In the genomic region with DNA sequence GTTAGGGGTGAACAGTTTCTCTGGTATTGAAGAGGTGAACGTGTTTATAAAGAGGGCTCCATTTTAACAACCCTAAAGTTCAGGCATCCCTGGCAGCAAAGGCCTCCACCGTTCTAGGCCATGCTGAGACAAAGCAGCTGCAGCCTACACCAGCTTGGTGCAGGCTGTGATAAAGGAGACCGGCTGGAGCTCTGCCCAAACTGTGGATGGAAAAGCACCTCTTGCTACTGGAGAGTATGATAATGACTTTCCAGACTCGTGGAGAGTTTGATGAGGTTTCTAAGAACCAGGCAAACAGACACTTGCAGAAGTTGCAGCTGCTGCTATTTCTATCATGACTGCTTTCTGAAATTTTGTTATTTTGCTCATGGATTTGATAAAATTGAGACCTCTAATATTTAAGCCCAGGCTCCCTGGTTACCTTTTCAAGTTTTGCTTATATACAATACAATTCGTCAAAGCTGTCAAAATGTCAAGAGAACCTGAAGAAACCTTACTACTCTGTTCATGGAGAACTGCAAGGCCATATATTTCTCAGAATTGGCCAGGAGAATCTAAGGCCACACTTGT, we compare ENCODE assay signal across 13 mouse cellular contexts. TPM values are rescaled to one million over a fixed set of nuclear protein-coding genes. Genes with fewer than 3 reads are reported as not detected.
DNase-seq lines count a peak whose midpoint lies in the region; ATAC-seq and TF ChIP-seq lines count a peak whose summit lies in the region.
"Had no signal": no experiment of that assay in that cellular context is flagged by ENCODE, and none has a peak within 500 bp of the region (broad histone marks: within the 10 kb centered on the region; RNA-seq: fewer than 3 reads in every experiment).

No protein-coding gene starts in this region.

- H3K27ac ChIP-seq in kidney, embryonic 15.5 days: no peak overlapping the region
- peak overlapping the region; percentile 96 for H3K27ac ChIP-seq in liver, embryonic 15.5 days (replicated peaks)
- H3K27ac ChIP-seq: forebrain, embryonic 15.5 days; macrophage; neural tube, embryonic 13.5 days had no signal

- H3K27me3 ChIP-seq in kidney, embryonic 15.5 days: 0 out of 2 replicates have a peak, but pooled peaks cover 4% of the 10 kb centered on the region
- H3K27me3 ChIP-seq in G1E (ENCODE audit: insufficient read depth, low read length): no peaks in the 10 kb centered on the region
- H3K27me3 ChIP-seq in liver, embryonic 15.5 days: no peaks in the 10 kb centered on the region
- H3K27me3 ChIP-seq: forebrain, embryonic 15.5 days had no signal

- no peak overlapping the region for H3K9ac ChIP-seq in kidney, embryonic 15.5 days
- H3K9ac ChIP-seq in liver, embryonic 15.5 days: 0 out of 2 replicates have a peak overlapping the region, but pooled peaks have one; percentile 3
- H3K9ac ChIP-seq: forebrain, embryonic 15.5 days; neural tube, embryonic 13.5 days had no signal

- no peaks in the 10 kb centered on the region for H3K9me3 ChIP-seq in kidney, embryonic 15.5 days (replicated peaks)
- H3K9me3 ChIP-seq in G1E (replicated peaks): no peaks in the 10 kb centered on the region
- H3K9me3 ChIP-seq in liver, embryonic 15.5 days (replicated peaks): no peaks in the 10 kb centered on the region
- H3K9me3 ChIP-seq: forebrain, embryonic 15.5 days; neural tube, embryonic 13.5 days had no signal

- ATAC-seq in kidney, embryonic 15.5 days (replicated peaks; ENCODE audit: low FRiP score): no peak
- peak; percentile 12; the same call in 1 of the 2 replicates for ATAC-seq in G1E (ENCODE audit: extremely low read depth, insufficient number of reproducible peaks, low FRiP score, poor library complexity, severe bottlenecking)
- peak; percentile 21 for ATAC-seq in liver, embryonic 15.5 days (ENCODE audit: insufficient read depth)
- no peak for ATAC-seq in activated CD4-positive, CD25-positive, alpha-beta regulatory T cell, adult 4 months
- ATAC-seq: forebrain, embryonic 15.5 days had no signal

- no peaks in the 10 kb centered on the region for H3K36me3 ChIP-seq in kidney, embryonic 15.5 days
- H3K36me3 ChIP-seq in G1E (replicated peaks): peaks cover 6% of the 10 kb centered on the region
- H3K36me3 ChIP-seq in liver, embryonic 15.5 days (replicated peaks): peaks cover 5% of the 10 kb centered on the region
- H3K36me3 ChIP-seq: forebrain, embryonic 15.5 days; neural tube, embryonic 13.5 days had no signal

- peak; percentile 14 for DNase-seq in kidney, postnatal 10 days
- DNase-seq in G1E (ENCODE audit: low spot score): peak; percentile 38
- DNase-seq in brain, embryonic 14.5 days (ENCODE audit: low read depth): peak; percentile 59
- no peak for DNase-seq in thymus, adult 18-20 months
- DNase-seq in gastrocnemius, adult 8-10 months (ENCODE audit: low spot score in 2 of 2): no peak
- DNase-seq: kidney, adult 11 months; thymus, postnatal 14 days had no signal

- TF ChIP-seq POLR2A in brain, embryonic 14.5 days (IDR thresholded peaks at IDR 0.05; ENCODE audit: borderline replicate concordance, extremely low read depth, insufficient read depth, insufficient read length, poor library complexity, severe bottlenecking): no peak

- WGBS in kidney, embryonic 15.5 days: 52% methylated on average over 5 of the region's 5 CpGs
- 31% methylated on average over 5 of the region's 5 CpGs for WGBS in liver, embryonic 15.5 days (ENCODE audit: insufficient replicate concordance)

- TF ChIP-seq CTCF in G1E (IDR thresholded peaks at IDR 0.05; ENCODE audit: low read depth, low read length): no peak
- TF ChIP-seq CTCF in brain, embryonic 14.5 days (IDR thresholded peaks at IDR 0.05; ENCODE audit: borderline replicate concordance, extremely low read depth, insufficient read depth, insufficient read length): no peak

- H3K4me1 ChIP-seq in kidney, embryonic 15.5 days: peaks cover 14% of the 10 kb centered on the region
- peaks cover 37% of the 10 kb centered on the region for H3K4me1 ChIP-seq in G1E (ENCODE audit: insufficient read depth, low read depth, low read length)
- H3K4me1 ChIP-seq in liver, embryonic 15.5 days (replicated peaks): peaks cover 40% of the 10 kb centered on the region

- H3K4me3 ChIP-seq in kidney, embryonic 15.5 days (replicated peaks): no peak overlapping the region
- no peak overlapping the region; the same call in 1 of the 2 replicates for H3K4me3 ChIP-seq in G1E (ENCODE audit: low read depth, low read length)
- no peak overlapping the region for H3K4me3 ChIP-seq in liver, embryonic 15.5 days (replicated peaks)
- H3K4me3 ChIP-seq: forebrain, embryonic 15.5 days; neural tube, embryonic 13.5 days had no signal

- no peak overlapping the region for H3K4me2 ChIP-seq in kidney, embryonic 15.5 days
- peak overlapping the region; percentile 97; the same call in 1 of the 2 replicates for H3K4me2 ChIP-seq in liver, embryonic 15.5 days
- H3K4me2 ChIP-seq: forebrain, embryonic 15.5 days; neural tube, embryonic 13.5 days had no signal

RNA-seq across cellular contexts. Expression of a gene that starts 3.4 kb away (rescaled TPM):
- 20.5 and 20.6 TPM in 2 replicates for polyA plus RNA-seq in kidney, embryonic 15.5 days (2015; fragmentation: Nextera tagmentation; extraction: Ambion mirVana)
- total RNA-seq in G1E (2014; fragmentation: Nextera tagmentation) (65.3 and 89.2 TPM in 2 replicates), G1E (2017) (59.3 and 68.6 TPM in 2 replicates)
- polyA plus RNA-seq in G1E (2012): 0.96 and 1.6 TPM in 2 replicates
- polyA plus RNA-seq in brain, embryonic 14.5 days (2012; rRNA removed): 13.9 and 17.2 TPM in 2 replicates
- polyA plus RNA-seq in liver, embryonic 15.5 days (2015; fragmentation: Nextera tagmentation; extraction: Ambion mirVana): 13.6 and 14.3 TPM in 2 replicates
- polyA plus RNA-seq in activated CD4-positive, CD25-positive, alpha-beta regulatory T cell, adult 4 months (2017; shearing (Covaris generic)): 10 to 100 TPM; 15.6 to 18.9 TPM
- total RNA-seq in gastrocnemius, adult 8-10 months (2022): 10 to 100 TPM in 1 of 4 experiments, 1 to 10 TPM in 3; 6.9 to 10.2 (median 9.1) TPM

Comparison
In these comparisons a context has a peak if more than half of its experiments do, and no peak if none do; other contexts are left out.
1. DNase-seq: peak in kidney, postnatal 10 days (single experiment), G1E (single experiment) and brain, embryonic 14.5 days (single experiment); none in thymus, adult 18-20 months (0 of 2) and gastrocnemius, adult 8-10 months (0 of 2).
2. ATAC-seq: peak in G1E (single experiment) and liver, embryonic 15.5 days (single experiment); none in kidney, embryonic 15.5 days (single experiment) and activated CD4-positive, CD25-positive, alpha-beta regulatory T cell, adult 4 months (single experiment).